Mouse (Mus musculus) midbrain, embryonic 16.5 days (tissue): Measurements from ENCODE around the gene Cks2. TPM values are rescaled to one million over a fixed set of nuclear protein-coding genes. Genes with fewer than 3 reads are reported as not detected.
"Not testable (repeated sequence)": the region's sequence is repeated elsewhere in the genome, so short reads cannot be mapped to it uniquely, and the experiment has no call there.

Experiments
- ATAC-seq: fragments of 200-750 bp; cut with Nextera tagmentation; 2 replicates; pipeline ENCODE4 v1.8.0; 2017; ENCODE audit warnings: moderate TSS enrichment
- H3K27ac ChIP-seq: fragments of 300-500 bp; sonication (generic); 2 replicates; pipeline ENCODE4 v1.5.1; 2014; ENCODE audit warnings: mild to moderate bottlenecking, low read length, mixed read lengths
- H3K27me3 ChIP-seq: fragments of 300-500 bp; sonication (generic); 2 replicates; pipeline ENCODE4 v1.6.1; 2014; ENCODE audit warnings: low read depth, low read length, mixed read lengths; ENCODE audit not compliant: control insufficient read depth, insufficient read depth
- H3K36me3 ChIP-seq: fragments of 300-500 bp; sonication (generic); 2 replicates; pipeline ENCODE4 v1.6.1; 2014; ENCODE audit warnings: mild to moderate bottlenecking, low read length, moderate library complexity, mixed read lengths; ENCODE audit not compliant: control insufficient read depth, insufficient read depth
- H3K4me1 ChIP-seq: fragments of 300-500 bp; sonication (generic); 2 replicates; pipeline ENCODE4 v1.6.1; 2014; ENCODE audit warnings: mild to moderate bottlenecking, low read length, mixed read lengths; ENCODE audit not compliant: control insufficient read depth, insufficient read depth
- H3K4me2 ChIP-seq: fragments of 300-500 bp; sonication (generic); 2 replicates; pipeline ENCODE4 v1.6.1; 2014; ENCODE audit warnings: mild to moderate bottlenecking, low read length, mixed read lengths
- H3K4me3 ChIP-seq: fragments of 300-500 bp; sonication (generic); 2 replicates; pipeline ENCODE4 v1.5.1; 2014; ENCODE audit warnings: low read depth, mild to moderate bottlenecking, low read length, moderate library complexity, mixed read lengths
- H3K9ac ChIP-seq: fragments of 300-500 bp; sonication (generic); 2 replicates; pipeline ENCODE4 v1.6.1; 2014; ENCODE audit warnings: low read depth, low read length, mixed read lengths
- H3K9me3 ChIP-seq: fragments of 300-500 bp; sonication (generic); replicated peaks from 2 replicates; pipeline ENCODE4 v1.6.1; 2014; ENCODE audit warnings: mild to moderate bottlenecking, low read length, mixed read lengths; ENCODE audit not compliant: control insufficient read depth, poor library complexity, severe bottlenecking
- WGBS: fragments of 180-500 bp; shearing (Covaris S2); extraction: QIAGEN DNeasy Blood & Tissue Kit; methylation state at CpG from one replicate; pipeline ENCODE4 v1.1.7; 2014; 5-methylcytosine and 5-hydroxymethylcytosine counted together
- polyA plus RNA-seq: library from polyadenylated mRNA; unstranded; fragments of >200 nt; fragmentation: Nextera tagmentation; extraction: Ambion mirVana; gene quantifications from 2 replicates; pipeline ENCODE4 v1.2.1, GENCODE M21; 2015

The Cks2 gene
- polyA plus RNA-seq, 1 experiment from 2014 or later = 26.3 TPM

GRCm38 (mm10) chr13:51628273-51628848 lies 16.7 kb upstream of the Cks2 start:
- no peak overlapping the region for H3K4me2 ChIP-seq
- no peak for ATAC-seq
- no peaks in the 10 kb centered on the region for H3K4me1 ChIP-seq
- 89% methylated on average over 6 of the region's 6 CpGs for WGBS
- no peak overlapping the region for H3K4me3 ChIP-seq
- H3K9ac ChIP-seq = no peak overlapping the region
- no peaks in the 10 kb centered on the region for H3K27me3 ChIP-seq
- H3K27ac ChIP-seq = no peak overlapping the region
- H3K9me3 ChIP-seq = no peaks in the 10 kb centered on the region
- no peaks in the 10 kb centered on the region for H3K36me3 ChIP-seq

DNA sequence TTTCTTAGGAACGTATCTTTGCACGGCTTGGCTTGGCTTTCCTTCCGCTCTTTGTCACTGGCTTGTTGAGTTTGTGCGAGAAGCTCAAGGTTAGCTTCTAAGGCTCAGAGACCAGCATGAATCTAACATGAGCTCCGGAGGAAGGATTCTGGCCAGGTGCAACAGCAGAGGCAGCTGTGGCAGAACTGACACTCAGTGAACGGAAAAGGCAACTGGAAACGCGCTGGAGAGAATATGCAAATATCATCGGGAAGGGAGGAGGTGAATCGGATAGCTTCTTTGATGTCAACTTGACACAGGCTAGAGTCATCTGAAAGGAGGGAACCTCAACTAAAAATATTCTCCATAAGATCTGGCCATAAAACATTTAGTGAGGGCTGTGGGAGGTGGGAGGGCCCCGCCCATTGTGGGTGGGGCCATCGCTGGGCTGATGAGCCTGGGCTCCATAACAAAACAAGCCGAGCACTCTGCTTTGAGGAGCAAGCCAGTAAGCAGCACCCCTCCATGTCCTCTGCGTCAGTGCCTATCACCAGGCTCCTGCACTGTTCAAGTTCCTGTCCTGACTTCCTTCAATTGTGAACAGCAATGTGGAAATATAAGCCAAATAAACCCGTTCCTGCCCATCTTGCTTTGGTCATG lies 13.6 kb upstream of the Cks2 start:
- no peak for ATAC-seq
- Histone ChIP-seq H3K27me3 (no peaks in the 10 kb centered on the region), H3K9ac (no peak overlapping the region), H3K4me3 (no peak overlapping the region), H3K36me3 (no peaks in the 10 kb centered on the region), H3K9me3 (no peaks in the 10 kb centered on the region), H3K4me1 (no peaks in the 10 kb centered on the region), H3K27ac (no peak overlapping the region), H3K4me2 (no peak overlapping the region)
- 79% methylated on average over 15 of the region's 15 CpGs for WGBS

DNA sequence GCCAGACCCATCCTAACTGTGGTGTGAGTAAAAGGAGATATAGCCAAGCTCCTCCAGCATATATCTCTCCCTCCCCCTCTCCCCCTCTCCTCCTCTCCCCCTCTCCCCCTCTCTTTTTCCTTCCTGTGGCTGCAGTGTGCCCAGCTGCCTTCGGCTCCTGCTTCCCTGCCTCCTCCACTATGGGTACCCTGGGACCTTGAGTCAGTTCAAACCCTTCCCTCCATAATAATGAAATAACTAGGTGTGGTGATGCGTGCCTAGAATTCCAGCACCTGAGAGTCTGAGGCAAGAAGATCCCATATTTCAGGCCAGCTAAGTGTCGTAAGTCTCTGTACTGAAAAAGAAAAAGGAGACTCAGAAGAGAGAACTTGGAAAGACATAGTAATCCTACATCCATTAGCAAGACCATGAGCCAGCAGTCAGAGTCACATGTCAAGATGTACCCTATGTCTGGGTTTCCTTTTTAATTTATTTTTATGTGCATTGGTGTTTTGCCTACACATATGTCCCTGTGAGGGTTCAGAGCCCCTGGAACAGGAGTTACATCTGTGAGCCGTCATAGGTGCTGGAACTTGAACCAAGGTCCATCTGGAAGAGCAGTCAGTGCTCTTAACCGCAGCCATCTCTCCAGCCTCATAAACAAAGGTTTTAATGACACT lies 12.3 kb upstream of the Cks2 start:
- no peaks in the 10 kb centered on the region for H3K27me3 ChIP-seq
- no peak for ATAC-seq
- H3K4me3 ChIP-seq = no peak overlapping the region
- no peaks in the 10 kb centered on the region for H3K9me3 ChIP-seq
- no peaks in the 10 kb centered on the region for H3K36me3 ChIP-seq
- 89% methylated on average over 5 of the region's 5 CpGs for WGBS
- H3K9ac ChIP-seq = no peak overlapping the region
- no peaks in the 10 kb centered on the region for H3K4me1 ChIP-seq
- no peak overlapping the region for H3K4me2 ChIP-seq
- H3K27ac ChIP-seq = no peak overlapping the region

DNA sequence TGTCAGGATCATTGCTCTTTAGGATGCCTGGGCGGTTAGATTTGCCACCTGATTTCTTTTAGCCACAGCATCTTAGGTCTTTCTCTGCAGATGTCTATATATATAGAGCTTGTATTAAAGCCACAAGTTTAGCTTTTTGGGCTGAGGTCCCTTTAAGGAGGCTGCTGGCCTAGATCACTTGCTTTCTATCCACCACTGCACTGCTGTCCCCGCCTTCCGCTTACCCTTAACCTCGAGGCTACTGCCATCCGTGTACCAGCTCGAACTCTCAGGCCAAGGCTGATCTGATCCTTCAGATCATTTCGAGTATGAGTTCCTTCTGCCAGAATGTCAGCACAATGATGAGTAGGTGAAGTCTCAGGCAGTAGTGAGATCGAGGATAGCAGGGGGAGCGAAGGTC lies 9.6 kb upstream of the Cks2 start:
- not testable (repeated sequence) for H3K4me3 ChIP-seq, H3K9ac ChIP-seq, H3K4me1 ChIP-seq, H3K9me3 ChIP-seq, H3K4me2 ChIP-seq, H3K27me3 ChIP-seq, H3K36me3 ChIP-seq, ATAC-seq, H3K27ac ChIP-seq
- WGBS = 70% methylated on average over 3 of the region's 9 CpGs

GRCm38 (mm10) chr13:51638958-51639357 lies 6.1 kb upstream of the Cks2 start:
- Histone ChIP-seq H3K9me3 (no peaks in the 10 kb centered on the region), H3K4me2 (no peak overlapping the region)
- WGBS = 94% methylated on average over 4 of the region's 4 CpGs

DNA sequence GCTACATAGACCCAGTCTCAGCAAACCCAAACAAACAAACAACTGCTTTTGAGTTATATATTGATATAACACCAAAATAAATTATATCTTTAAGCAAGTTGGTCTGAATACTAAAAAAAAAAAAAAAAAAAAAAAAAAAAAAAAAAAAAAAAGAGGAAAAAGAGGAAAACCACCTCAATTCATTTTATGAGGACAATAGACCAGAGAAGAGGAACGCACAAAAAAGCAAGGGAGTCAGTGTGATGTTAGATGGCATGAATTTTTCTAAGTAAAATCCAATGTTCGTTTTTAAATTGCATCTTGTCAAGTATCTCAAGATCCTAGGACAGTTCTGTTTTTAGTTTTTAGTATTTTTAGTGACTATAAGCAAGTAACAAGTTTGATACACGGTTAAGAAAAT lies 3.6 kb upstream of the Cks2 start:
- H3K4me3 ChIP-seq = no peak overlapping the region
- no peaks in the 10 kb centered on the region for H3K9me3 ChIP-seq
- no peak for ATAC-seq
- no peaks in the 10 kb centered on the region for H3K27me3 ChIP-seq
- no peaks in the 10 kb centered on the region for H3K36me3 ChIP-seq
- peaks cover 8% of the 10 kb centered on the region for H3K4me1 ChIP-seq
- H3K27ac ChIP-seq = no peak overlapping the region
- H3K9ac ChIP-seq = no peak overlapping the region
- H3K4me2 ChIP-seq = no peak overlapping the region
- WGBS = 95% methylated on average over 3 of the region's 3 CpGs

More at GRCm38 (mm10) chr13:51638958-51639357, 6.1 kb upstream of the Cks2 start:
- ATAC-seq = no peak
- Histone ChIP-seq H3K27ac (no peak overlapping the region), H3K36me3 (no peaks in the 10 kb centered on the region), H3K9ac (no peak overlapping the region), H3K27me3 (no peaks in the 10 kb centered on the region), H3K4me3 (no peak overlapping the region), H3K4me1 (no peaks in the 10 kb centered on the region)

DNA sequence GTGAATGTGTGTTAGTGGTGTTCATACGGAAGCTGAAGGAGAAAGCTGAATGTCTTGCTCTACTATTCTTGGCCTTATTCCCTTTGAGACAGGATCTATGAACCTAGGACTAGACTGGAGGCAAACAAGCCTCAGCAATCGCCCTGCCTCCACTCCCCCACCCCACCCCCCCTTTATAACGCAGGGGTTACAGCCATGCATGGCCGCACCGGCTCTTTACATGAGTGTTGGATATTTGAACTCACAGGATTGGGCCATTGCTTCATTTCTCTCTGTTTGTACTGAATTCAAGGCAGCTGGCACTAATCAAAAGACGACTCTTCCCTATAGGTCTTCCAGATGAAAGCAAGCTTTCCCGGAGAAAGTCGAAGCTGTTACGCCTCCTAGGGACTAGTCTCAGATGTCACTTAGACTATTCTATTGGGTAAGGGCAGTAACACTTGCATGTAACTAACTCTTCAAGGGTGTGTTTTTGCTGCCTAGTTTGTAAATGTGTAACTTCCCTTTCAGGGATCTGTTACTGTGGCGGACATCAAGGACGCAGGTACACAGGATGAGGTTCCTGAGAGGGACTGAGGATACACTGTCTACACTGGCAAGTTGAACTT lies 2.8 kb upstream of the Cks2 start:
- Histone ChIP-seq H3K4me3 (no peak overlapping the region), H3K27me3 (no peaks in the 10 kb centered on the region), H3K27ac (no peak overlapping the region), H3K4me1 (peaks cover 10% of the 10 kb centered on the region), H3K36me3 (no peaks in the 10 kb centered on the region), H3K9me3 (no peaks in the 10 kb centered on the region), H3K4me2 (no peak overlapping the region), H3K9ac (no peak overlapping the region)
- WGBS = 35% methylated on average over 11 of the region's 11 CpGs
- ATAC-seq = no peak

- peak overlapping the region; percentile 73 for H3K27ac ChIP-seq
- WGBS = 47% methylated on average over 20 of the region's 20 CpGs
- H3K4me3 ChIP-seq = peak overlapping the region; percentile 71
- ATAC-seq = peak; percentile 49
- peak overlapping the region; percentile 82 for H3K9ac ChIP-seq
- H3K9me3 ChIP-seq = no peaks in the 10 kb centered on the region
- H3K4me1 ChIP-seq = peaks cover 10% of the 10 kb centered on the region
- H3K27me3 ChIP-seq = no peaks in the 10 kb centered on the region
- H3K36me3 ChIP-seq = no peaks in the 10 kb centered on the region
- H3K4me2 ChIP-seq = peak overlapping the region; percentile 76
Measured at GRCm38 (mm10) chr13:51643924-51644828, 856 bp upstream of the Cks2 start.
